Mouse (Mus musculus) inflammation-experienced regulatory T-cells, adult 6 months (primary cell): Measurements from ENCODE around the gene Ly86. TPM values are rescaled to one million over a fixed set of nuclear protein-coding genes. Genes with fewer than 3 reads are reported as not detected.
A peak's percentile ranks its signal among the peaks of the same experiment; 100 is the strongest.

ENCODE experiments used
- ATAC-seq: one replicate; pipeline ENCODE4 v1.8.0; 2017
- polyA plus RNA-seq, 3 experiments: library from polyadenylated mRNA; unstranded; fragments of 100-300 nt; shearing (Covaris generic); gene quantifications; one replicate each; pipeline ENCODE4 v1.2.1; 2017

The Ly86 gene
- polyA plus RNA-seq = 1 to 10 TPM; 3.7 to 7.8 (median 6.4) TPM

- peak; percentile 32 for ATAC-seq
Observed at GRCm38 (mm10) chr13:37344909-37345772, at the start of gene Ly86. TSS of gene Ly86 (plus strand) at chr13:37345208.

- no peak for ATAC-seq
Observed at GRCm38 (mm10) chr13:37297886-37298285, 47.1 kb upstream of the Ly86 start.

- ATAC-seq = no peak
Observed at GRCm38 (mm10) chr13:37298856-37299255, 46.2 kb upstream of the Ly86 start.

- no peak for ATAC-seq
Observed at GRCm38 (mm10) chr13:37302877-37303276, 42.1 kb upstream of the Ly86 start.

- ATAC-seq = peak; percentile 36
Observed at GRCm38 (mm10) chr13:37308006-37308405, 37.0 kb upstream of the Ly86 start.

GRCm38 (mm10) chr13:37309296-37309695, 35.7 kb upstream of the Ly86 start:
- ATAC-seq = no peak

GRCm38 (mm10) chr13:37310331-37310730, 34.7 kb upstream of the Ly86 start:
- ATAC-seq = no peak

GRCm38 (mm10) chr13:37311555-37312221, 33.3 kb upstream of the Ly86 start:
- ATAC-seq = no peak

GRCm38 (mm10) chr13:37312222-37312928, 32.6 kb upstream of the Ly86 start:
- peak; percentile 88 for ATAC-seq

GRCm38 (mm10) chr13:37312951-37313350, 32.1 kb upstream of the Ly86 start:
- no peak for ATAC-seq

- ATAC-seq = peak; percentile 92
Observed at GRCm38 (mm10) chr13:37325504-37325903, 19.5 kb upstream of the Ly86 start.

GRCm38 (mm10) chr13:37329747-37330146, 15.3 kb upstream of the Ly86 start:
- ATAC-seq = no peak

- no peak for ATAC-seq
Observed at GRCm38 (mm10) chr13:37330971-37331370, 14.0 kb upstream of the Ly86 start.

GRCm38 (mm10) chr13:37332779-37333543, 12.0 kb upstream of the Ly86 start:
- ATAC-seq = no peak

GRCm38 (mm10) chr13:37333544-37333870, 11.5 kb upstream of the Ly86 start:
- no peak for ATAC-seq

- no peak for ATAC-seq
Observed at GRCm38 (mm10) chr13:37337269-37337668, 7.7 kb upstream of the Ly86 start.

GRCm38 (mm10) chr13:37337871-37338270, 7.1 kb upstream of the Ly86 start:
- no peak for ATAC-seq

GRCm38 (mm10) chr13:37342804-37343203, 2.2 kb upstream of the Ly86 start:
- no peak for ATAC-seq

- peak; percentile 44 for ATAC-seq
Observed at GRCm38 (mm10) chr13:37345823-37346222, 815 bp downstream of the Ly86 start.

- no peak for ATAC-seq
Observed at GRCm38 (mm10) chr13:37347871-37348595, 3.0 kb downstream of the Ly86 start.

GRCm38 (mm10) chr13:37349051-37349450, 4.0 kb downstream of the Ly86 start:
- no peak for ATAC-seq

- ATAC-seq = no peak
Observed at GRCm38 (mm10) chr13:37353016-37353415, 8.0 kb downstream of the Ly86 start.
